Mouse (Mus musculus): Measurements from ENCODE around the gene Ankrd60.

DNA sequence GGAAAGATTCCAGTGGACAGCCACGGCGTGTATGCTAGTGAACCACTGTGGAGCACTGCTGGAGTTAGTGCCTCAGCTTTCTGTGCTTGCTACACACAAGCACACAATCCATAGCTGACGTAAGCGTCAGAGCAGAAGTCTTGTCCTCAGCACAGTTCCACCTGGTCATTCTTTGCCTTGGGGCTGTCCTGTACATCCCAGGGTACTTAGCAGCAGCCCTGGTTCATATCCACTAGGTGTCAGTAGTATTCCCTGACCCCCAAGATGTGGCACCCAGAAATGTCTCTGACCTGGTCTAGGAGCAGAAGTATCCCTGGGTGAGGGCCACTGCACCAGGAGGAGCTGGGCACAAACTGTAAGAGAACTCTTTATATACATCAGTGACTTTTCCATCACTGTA lies 42.5 kb upstream of the Ankrd60 start:
- TF ChIP-seq E2F4 (IDR thresholded peaks at IDR 0.05; ENCODE audit: insufficient read depth) (no peak), POLR2A (IDR thresholded peaks at IDR 0.05; ENCODE audit: insufficient read length, low read depth) (no peak), MAX (IDR thresholded peaks at IDR 0.05; ENCODE audit: low read depth) (no peak), TCF3 (IDR thresholded peaks at IDR 0.05; ENCODE audit: insufficient read length, low read depth) (no peak), TCF12 (IDR thresholded peaks at IDR 0.05; ENCODE audit: insufficient read depth, poor library complexity, severe bottlenecking) (no peak), CEBPB (IDR thresholded peaks at IDR 0.05; ENCODE audit: insufficient read depth, poor library complexity, severe bottlenecking) (no peak), MYOD1 (IDR thresholded peaks at IDR 0.05; ENCODE audit: control insufficient read depth in 1 of 3, insufficient read length in 2 of 3, low read depth in 2 of 3) (no peak), USF1 (IDR thresholded peaks at IDR 0.05; ENCODE audit: low read depth) (no peak), REST (IDR thresholded peaks at IDR 0.05; ENCODE audit: insufficient read depth, insufficient read length) (no peak)
